Mouse (Mus musculus) gastrocnemius, adult 18-20 months (tissue): Measurements from ENCODE around the gene Thrb. TPM values are rescaled to one million over a fixed set of nuclear protein-coding genes. Genes with fewer than 3 reads are reported as not detected.

Experiments
- DNase-seq: peaks from one replicate; pipeline ENCODE4 v3.0.0; 2021; ENCODE audit warnings: low spot score
- total RNA-seq, 2 experiments: library from RNA; stranded (reverse); gene quantifications; 2 replicates each; pipeline ENCODE4 v1.2.3; 2021

Thrb gene
- total RNA-seq, 2 experiments from 2014 or later = 31.7 to 31.9 TPM

DNA sequence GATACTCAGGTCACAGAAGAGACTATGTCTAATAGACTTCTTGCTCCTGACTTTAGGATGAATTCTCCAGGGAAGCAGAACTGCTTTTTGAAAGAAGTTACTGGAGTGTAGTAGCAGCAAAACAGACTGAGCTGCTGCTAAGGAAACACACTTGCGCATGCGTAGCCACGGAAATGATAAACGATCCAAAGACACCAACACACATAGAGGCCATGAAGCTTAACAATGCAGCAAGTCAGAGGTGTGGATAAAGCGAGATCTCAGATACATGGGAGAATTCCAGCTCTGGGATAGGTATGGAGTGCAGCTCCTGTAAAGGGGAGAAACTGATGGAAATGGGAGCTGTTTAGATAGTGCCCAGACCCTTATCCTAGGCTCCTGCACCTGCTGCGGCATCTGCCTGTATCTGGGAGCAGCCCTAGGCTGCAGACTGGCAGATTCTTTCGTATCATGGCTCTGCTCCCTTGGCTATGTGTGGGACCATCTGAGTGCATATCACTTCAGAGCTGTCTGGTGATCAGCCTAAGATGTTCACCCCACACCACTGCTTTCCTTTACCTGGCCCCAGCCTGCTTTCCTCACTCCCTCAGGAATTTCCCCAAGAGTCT is 53.3 kb downstream of the Thrb start:
- no peak for DNase-seq

DNA sequence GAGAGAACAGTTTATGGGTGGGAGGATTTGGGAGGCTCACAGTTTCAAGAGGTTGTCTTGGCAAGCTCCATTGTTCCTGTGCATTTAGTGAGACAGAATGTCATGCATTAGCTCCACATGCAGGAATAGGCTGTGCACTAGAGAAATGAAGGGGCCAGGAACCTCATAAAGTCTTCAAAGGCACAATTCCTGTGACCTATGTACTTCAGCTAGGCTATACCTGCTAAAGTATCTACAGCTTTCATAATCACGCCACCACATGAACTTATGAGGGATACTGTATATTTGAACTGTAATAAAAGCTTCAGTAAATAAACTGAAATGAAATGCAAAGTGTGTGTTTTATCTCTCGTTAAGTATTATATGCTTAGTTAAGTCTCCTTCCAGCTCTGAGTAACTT is 59.4 kb downstream of the Thrb start:
- DNase-seq = no peak

- DNase-seq = no peak
These were observed 62.9 kb downstream of the Thrb start for GRCm38 (mm10) chr14:17722824-17723445.

DNA sequence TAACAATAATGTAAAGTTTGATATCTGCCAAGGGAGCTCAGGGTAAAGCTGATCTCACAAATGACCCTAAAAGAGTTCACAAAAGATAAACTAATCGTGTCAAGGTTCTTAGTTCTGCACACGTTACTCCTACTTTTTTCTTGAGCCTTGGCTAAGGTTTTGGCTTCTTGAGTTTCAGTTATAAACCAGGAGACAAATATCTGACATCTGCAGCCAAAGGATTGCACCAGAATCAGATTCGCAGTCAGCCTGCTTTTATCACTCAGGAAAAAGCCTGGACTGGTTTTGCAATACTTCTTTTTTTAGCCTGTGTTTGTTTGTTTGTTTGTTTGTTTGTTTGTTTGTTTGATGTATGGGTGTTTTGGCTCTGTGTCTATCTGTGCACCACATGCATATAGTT is 64.5 kb downstream of the Thrb start:
- peak; percentile 23 for DNase-seq

GRCm38 (mm10) chr14:17726906-17727305 is 66.8 kb downstream of the Thrb start:
- no peak for DNase-seq

GRCm38 (mm10) chr14:17727878-17728277 is 67.8 kb downstream of the Thrb start:
- DNase-seq = no peak

DNA sequence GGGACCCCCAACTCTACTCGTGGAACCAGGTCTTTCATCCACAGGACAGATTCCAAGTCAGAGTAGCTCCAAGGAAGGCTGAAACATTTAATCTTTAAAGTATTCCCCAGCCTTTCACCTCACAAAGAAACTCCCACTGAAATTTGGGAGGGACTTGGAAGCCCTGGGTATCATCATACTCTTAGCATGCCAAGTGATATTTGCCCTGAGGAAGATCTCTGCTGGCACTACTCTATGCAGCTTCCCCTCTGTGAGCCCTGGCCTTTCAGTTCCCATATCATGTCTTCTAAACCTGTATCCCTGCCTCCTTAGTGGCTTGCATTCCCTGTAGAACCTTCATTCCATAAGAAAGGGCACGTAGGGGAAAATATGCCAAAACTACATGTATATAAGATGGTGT is 68.8 kb downstream of the Thrb start:
- no peak for DNase-seq

DNA sequence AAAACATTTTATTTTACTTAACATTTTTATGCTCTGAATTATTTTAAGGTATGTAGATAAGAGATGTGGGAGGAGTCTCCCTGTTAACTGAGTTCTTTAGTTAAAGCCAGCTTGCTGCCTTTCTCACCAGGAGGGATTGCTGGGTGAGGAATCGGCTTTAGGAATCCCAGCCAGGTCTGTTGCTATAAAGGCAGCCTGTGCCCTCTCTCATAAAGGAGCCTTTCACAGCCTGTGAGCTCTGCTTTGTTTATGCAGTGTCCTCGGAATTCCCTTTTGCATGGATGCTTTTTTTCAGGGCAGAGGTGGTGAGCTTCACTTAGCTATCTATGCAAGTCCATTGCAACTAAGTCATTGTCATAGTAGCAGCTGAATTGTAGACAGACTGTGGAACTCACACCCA is 71.0 kb downstream of the Thrb start:
- DNase-seq = no peak

DNA sequence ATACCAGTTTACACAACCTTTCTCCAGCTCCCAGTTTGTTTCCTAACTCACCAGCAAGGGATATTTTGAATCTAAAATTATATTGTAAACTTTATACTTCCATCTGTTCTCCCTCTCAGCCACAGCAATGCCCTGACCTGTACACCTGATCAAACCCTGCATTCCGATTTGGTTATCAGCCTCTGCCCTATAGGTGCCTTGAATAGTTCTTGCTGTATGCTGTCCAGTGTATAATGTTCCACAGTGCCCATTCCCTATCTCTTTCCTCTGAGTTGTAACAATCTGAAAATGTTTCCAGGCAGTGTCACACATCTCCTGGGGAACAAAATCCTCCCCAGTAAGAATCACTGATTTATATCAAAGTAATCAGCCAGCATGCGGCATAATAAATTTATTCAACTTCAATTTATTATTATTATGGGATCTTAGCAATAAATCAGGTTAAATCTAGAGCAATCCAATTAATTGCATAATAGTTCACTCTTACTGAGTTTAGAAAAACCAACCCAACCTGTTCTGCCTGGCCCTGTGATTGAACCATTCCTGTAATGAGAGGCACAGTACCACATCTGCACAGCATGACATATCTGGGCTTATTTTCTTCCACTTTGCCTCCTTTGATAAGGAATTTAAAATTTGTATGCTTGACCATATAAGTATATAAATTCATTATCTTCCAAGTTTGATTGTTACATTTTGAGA is 73.2 kb downstream of the Thrb start:
- no peak for DNase-seq

GRCm38 (mm10) chr14:17733779-17734137 is 73.7 kb downstream of the Thrb start:
- DNase-seq = no peak

DNA sequence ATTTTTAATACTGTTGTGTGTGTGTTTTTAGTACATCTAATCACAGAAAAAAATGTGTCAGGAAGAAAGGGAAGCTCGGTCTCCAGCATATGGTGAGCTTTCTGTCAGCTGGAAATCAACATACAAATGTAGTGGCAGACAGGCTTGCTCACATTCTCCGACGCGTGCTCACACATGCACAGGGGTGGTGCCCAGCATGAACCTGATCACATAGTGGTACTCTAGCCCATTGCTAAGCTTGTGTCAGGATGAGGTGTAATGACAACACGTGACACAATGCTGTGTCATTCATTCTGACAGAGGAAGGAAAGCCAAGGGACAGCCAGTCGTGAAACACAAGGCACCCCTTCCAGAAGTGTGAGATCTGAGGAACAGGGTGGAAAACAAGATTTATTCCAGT is 75.4 kb downstream of the Thrb start:
- DNase-seq = no peak

- no peak for DNase-seq
These were observed 80.8 kb downstream of the Thrb start for GRCm38 (mm10) chr14:17740903-17741302.

DNA sequence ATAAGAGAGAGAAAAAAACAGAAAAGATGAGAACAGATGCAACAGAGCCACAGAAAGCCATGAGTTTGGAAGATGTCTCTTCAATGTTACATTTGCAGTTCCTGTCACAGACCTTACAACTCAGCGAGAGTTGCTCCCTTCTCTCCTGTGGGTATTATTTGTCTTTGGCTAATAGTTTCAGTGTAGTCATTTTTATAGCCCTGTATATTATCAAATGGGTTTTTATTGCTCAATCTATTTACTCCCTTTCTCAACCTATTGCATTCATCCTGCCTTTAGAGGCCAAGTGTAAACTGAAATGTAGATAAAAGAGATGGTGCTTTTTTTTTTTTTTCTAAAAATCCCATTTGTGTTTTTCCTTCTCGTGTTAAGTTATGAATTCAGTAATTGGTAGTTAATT is 82.2 kb downstream of the Thrb start:
- no peak for DNase-seq

DNA sequence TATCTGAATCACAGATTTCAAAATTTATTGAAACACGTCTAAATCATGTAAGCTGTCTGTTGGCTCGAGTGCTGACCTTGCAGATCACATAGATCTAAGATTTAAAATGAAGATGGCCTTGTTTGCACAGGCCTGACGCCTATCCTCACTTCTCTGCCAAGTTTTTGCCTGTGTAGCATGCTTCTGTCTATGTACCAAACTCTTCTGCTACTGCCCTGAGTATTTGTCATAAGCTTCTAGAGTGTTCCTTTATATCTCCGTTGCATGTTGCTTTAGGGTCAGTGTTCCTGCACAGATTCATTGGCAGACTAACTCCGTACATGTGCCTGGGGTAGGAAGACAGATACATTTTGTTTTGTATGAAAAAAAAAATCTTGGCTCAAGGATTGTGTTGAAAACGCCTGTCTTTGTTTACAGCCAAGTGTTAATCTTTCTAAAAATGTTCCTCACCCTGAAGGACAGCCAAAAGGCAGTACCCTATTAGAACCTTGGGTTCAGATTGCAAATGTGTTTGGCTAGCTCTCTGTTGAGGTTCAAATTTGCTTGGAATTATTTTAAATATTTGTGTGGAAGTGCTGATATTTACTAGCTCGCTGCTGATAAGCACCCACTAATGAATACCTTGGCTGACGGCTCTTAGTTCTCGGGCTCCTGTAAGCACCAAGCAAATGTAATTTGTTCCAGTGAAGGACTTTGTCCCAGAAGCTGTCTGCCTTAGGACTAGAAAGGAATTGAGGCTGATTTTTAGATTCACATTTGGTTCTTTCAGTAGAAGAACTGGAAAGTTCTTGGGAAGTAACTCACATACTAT is 83.0 kb downstream of the Thrb start:
- peak; percentile 21 for DNase-seq

DNA sequence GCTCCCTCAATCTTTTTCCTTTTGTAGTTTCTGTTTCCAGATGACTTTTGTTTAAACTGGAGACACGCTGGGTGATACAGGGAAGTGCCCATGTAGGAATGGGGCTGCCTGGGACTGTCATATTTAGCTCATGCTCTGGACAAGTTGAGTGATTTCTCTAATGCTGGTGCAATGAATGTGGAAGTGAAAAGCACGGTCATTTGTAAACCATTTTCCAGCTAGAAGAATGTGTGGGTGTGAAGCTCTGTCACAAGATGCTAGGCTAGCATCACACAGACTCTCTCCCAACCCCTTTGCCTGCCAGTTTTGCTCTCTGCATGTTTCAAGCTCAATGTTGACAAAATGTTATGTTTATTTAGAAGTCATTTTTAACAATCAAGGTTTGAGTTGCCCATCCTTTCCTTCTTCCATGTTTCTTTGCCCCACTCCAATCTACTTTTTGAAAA is 83.7 kb downstream of the Thrb start:
- no peak for DNase-seq

DNA sequence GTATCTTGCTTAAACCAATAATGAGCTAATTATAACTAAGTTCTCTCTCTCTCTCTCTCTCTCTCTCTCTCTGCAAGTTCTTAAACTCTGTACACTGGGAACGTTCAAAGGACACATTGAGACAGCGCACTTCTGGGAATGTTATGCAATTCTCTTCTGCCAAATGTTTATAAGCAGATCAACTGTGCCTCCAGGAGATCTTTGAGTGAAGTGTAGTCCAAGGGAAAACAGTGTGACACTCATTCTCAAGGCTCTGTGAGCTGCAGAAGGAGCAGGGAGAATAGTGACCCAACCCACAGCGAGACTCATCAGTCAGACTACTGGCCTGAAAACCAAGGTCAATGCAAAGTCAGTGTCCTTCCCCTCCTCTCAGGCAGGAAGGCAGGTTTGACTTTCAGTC is 87.9 kb downstream of the Thrb start:
- no peak for DNase-seq

GRCm38 (mm10) chr14:17748945-17749344 is 88.9 kb downstream of the Thrb start:
- no peak for DNase-seq

GRCm38 (mm10) chr14:17751911-17752310 is 91.8 kb downstream of the Thrb start:
- no peak for DNase-seq

DNA sequence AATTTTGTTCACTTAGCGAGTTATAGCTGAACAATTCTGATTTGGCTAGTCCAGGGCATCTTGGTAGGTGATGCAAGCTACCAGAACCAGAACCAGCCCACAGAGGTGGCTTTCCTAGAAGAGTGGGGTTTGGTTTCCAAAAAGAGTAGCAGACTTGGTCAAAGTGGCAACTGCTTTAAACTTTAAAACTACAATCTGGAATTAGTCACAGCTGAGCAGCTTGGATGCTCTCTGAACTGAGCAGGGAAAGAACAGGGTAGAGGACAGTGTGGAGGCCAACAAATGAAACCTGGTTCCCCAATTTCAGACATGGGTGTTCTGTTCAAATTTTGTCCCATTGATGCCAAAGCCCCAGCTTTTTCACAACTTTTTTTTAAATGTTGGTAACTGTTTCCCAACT is 93.4 kb downstream of the Thrb start:
- DNase-seq = no peak

DNA sequence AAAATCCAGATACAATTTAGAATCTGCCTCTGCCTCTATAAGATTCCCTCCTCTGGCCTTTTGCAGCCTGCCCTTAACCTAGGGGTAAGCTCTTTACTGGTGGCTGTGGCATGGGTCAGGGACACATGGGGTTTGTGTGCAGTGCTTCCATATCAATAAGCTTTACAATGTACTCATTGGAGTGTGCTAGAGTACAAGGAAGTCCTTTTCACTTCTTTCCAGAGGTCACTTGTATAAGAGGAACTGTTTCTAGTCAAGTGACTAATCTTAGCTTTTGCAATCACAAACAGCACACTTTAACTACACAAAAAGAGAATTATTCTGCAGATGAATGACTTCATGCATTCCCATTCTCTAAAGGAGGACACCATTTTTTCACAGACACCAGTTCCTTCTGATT is 96.7 kb downstream of the Thrb start:
- DNase-seq = no peak

- DNase-seq = no peak
These were observed 107.9 kb downstream of the Thrb start for GRCm38 (mm10) chr14:17767987-17768386.

GRCm38 (mm10) chr14:17774404-17774803 is 114.3 kb downstream of the Thrb start:
- peak; percentile 16 for DNase-seq
